Mouse (Mus musculus) embryonic facial prominence, embryonic 15.5 days (tissue): ENCODE measurements around the gene Ppfia4. TPM values are rescaled to one million over a fixed set of nuclear protein-coding genes. Genes with fewer than 3 reads are reported as not detected.

Source experiments
- ATAC-seq: fragments of 200-750 bp; cut with Nextera tagmentation; 2 replicates; pipeline ENCODE4 v1.8.0; 2017; ENCODE audit warnings: low read depth, moderate TSS enrichment; ENCODE audit not compliant: insufficient number of reproducible peaks, low FRiP score, low TSS enrichment
- H3K27ac ChIP-seq: fragments of 300-500 bp; sonication (generic); replicated peaks from 2 replicates; pipeline ENCODE4 v1.5.1; 2015; ENCODE audit warnings: mild to moderate bottlenecking, inconsistent platforms
- H3K27me3 ChIP-seq: fragments of 300-500 bp; sonication (generic); 2 replicates; pipeline ENCODE4 v1.6.1; 2015; ENCODE audit warnings: inconsistent platforms
- H3K36me3 ChIP-seq: fragments of 300-500 bp; sonication (generic); 2 replicates; pipeline ENCODE4 v1.6.1; 2015; ENCODE audit warnings: mild to moderate bottlenecking, inconsistent platforms
- H3K4me1 ChIP-seq: fragments of 300-500 bp; sonication (generic); 2 replicates; pipeline ENCODE4 v1.6.1; 2015; ENCODE audit warnings: inconsistent platforms
- H3K4me2 ChIP-seq: fragments of 300-500 bp; sonication (generic); replicated peaks from 2 replicates; pipeline ENCODE4 v1.6.1; 2015; ENCODE audit warnings: mild to moderate bottlenecking, inconsistent platforms
- H3K4me3 ChIP-seq: fragments of 300-500 bp; sonication (generic); replicated peaks from 2 replicates; pipeline ENCODE4 v1.5.1; 2015; ENCODE audit warnings: mild to moderate bottlenecking, inconsistent platforms
- H3K9ac ChIP-seq: fragments of 300-500 bp; sonication (generic); 2 replicates; pipeline ENCODE4 v1.6.1; 2015; ENCODE audit warnings: inconsistent platforms
- H3K9me3 ChIP-seq: fragments of 300-500 bp; sonication (generic); replicated peaks from 2 replicates; pipeline ENCODE4 v1.6.1; 2016; ENCODE audit warnings: inconsistent platforms
- WGBS: fragments of 180-500 bp; shearing (Covaris S2); methylation state at CpG from one replicate; pipeline ENCODE4 v1.1.7; 2015; 5-methylcytosine and 5-hydroxymethylcytosine counted together
- polyA plus RNA-seq: library from polyadenylated mRNA; unstranded; fragments of >200 nt; fragmentation: Nextera tagmentation; extraction: Ambion mirVana; gene quantifications from 2 replicates; pipeline ENCODE4 v1.2.1, GENCODE M21; 2015

Gene Ppfia4
- polyA plus RNA-seq, 1 experiment from 2014 or later, result 11.6 TPM

GRCm38 (mm10) chr1:134282342-134282741 lies 50.4 kb downstream of the Ppfia4 start:
- Histone ChIP-seq H3K27ac (no peak overlapping the region), H3K4me2 (no peak overlapping the region), H3K27me3 (no peaks in the 10 kb centered on the region), H3K4me1 (no peaks in the 10 kb centered on the region), H3K4me3 (no peak overlapping the region), H3K36me3 (no peaks in the 10 kb centered on the region), H3K9me3 (no peaks in the 10 kb centered on the region), H3K9ac (no peak overlapping the region)
- WGBS, result 78% methylated on average over 3 of the region's 3 CpGs
- no peak for ATAC-seq

GRCm38 (mm10) chr1:134281563-134281962 lies 51.2 kb downstream of the Ppfia4 start:
- Histone ChIP-seq H3K4me1 (no peaks in the 10 kb centered on the region), H3K9me3 (no peaks in the 10 kb centered on the region), H3K4me3 (no peak overlapping the region), H3K27me3 (no peaks in the 10 kb centered on the region), H3K36me3 (no peaks in the 10 kb centered on the region), H3K27ac (no peak overlapping the region), H3K9ac (no peak overlapping the region), H3K4me2 (no peak overlapping the region)
- 75% methylated on average over 4 of the region's 4 CpGs for WGBS
- no peak for ATAC-seq

DNA sequence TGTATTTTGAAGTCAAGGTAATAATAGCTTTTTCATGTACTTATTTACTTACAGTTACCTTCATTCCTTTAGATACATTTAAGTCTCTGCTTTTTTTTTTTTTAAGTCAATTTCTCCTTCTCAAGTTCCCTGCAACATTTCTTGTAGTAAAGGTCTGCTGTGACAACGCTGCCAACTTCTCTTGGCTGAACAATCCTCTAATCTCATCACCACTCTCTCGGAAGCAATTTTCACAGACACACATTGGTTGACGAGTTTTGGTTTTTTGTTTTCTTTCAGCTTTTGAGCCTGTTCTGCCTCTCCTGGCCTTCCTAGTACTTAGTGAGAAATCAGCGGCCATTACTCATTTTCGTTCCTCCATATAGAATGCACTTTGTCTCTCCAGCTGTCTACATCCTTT lies 52.6 kb downstream of the Ppfia4 start:
- H3K27me3 ChIP-seq, result no peaks in the 10 kb centered on the region
- 75% methylated on average over 5 of the region's 5 CpGs for WGBS
- ATAC-seq, result no peak
- H3K36me3 ChIP-seq, result no peaks in the 10 kb centered on the region
- H3K9ac ChIP-seq, result no peak overlapping the region
- no peak overlapping the region for H3K4me2 ChIP-seq
- H3K4me3 ChIP-seq, result no peak overlapping the region
- no peak overlapping the region for H3K27ac ChIP-seq
- H3K4me1 ChIP-seq, result no peaks in the 10 kb centered on the region
- H3K9me3 ChIP-seq, result no peaks in the 10 kb centered on the region

GRCm38 (mm10) chr1:134276823-134277222 lies 55.9 kb downstream of the Ppfia4 start:
- Histone ChIP-seq H3K9me3 (no peaks in the 10 kb centered on the region), H3K27ac (no peak overlapping the region), H3K4me2 (no peak overlapping the region), H3K9ac (no peak overlapping the region), H3K4me1 (peaks cover 7% of the 10 kb centered on the region), H3K36me3 (no peaks in the 10 kb centered on the region), H3K27me3 (no peaks in the 10 kb centered on the region), H3K4me3 (no peak overlapping the region)
- WGBS, result 70% methylated on average over 7 of the region's 7 CpGs
- ATAC-seq, result no peak

- Histone ChIP-seq H3K36me3 (no peaks in the 10 kb centered on the region), H3K4me3 (no peak overlapping the region), H3K9ac (no peak overlapping the region), H3K4me1 (peaks cover 7% of the 10 kb centered on the region), H3K27me3 (no peaks in the 10 kb centered on the region), H3K4me2 (no peak overlapping the region), H3K9me3 (no peaks in the 10 kb centered on the region), H3K27ac (no peak overlapping the region; the same call in 1 of the 2 replicates)
- ATAC-seq, result no peak
- 69% methylated on average over 13 of the region's 13 CpGs for WGBS
Measured at GRCm38 (mm10) chr1:134275616-134276464, 56.9 kb downstream of the Ppfia4 start.

DNA sequence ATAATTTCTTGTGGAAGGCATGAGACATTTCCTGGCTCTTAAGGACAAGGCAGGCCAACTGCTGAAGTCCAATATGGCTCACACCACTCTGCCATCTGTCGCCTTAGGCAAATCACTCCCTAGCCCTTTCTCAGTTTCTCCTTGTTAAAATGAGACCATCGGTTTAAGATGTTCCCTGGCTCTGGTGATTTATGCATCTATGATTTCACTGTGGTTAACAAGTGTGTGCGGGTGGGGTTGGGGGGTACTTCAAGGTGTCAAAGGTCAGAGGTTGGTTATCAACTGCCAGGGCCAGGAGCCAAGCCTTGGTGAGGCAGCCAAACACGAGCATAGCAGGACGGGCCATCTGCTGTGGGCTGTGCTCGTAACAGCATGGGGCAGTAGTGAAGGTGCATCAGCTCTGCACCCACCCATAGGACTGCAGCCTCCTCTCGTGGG lies 58.2 kb downstream of the Ppfia4 start:
- WGBS, result 86% methylated on average over 7 of the region's 7 CpGs
- H3K9ac ChIP-seq, result no peak overlapping the region
- H3K4me3 ChIP-seq, result no peak overlapping the region
- no peak for ATAC-seq
- H3K27ac ChIP-seq, result no peak overlapping the region
- H3K36me3 ChIP-seq, result no peaks in the 10 kb centered on the region
- no peaks in the 10 kb centered on the region for H3K27me3 ChIP-seq
- H3K9me3 ChIP-seq, result no peaks in the 10 kb centered on the region
- H3K4me1 ChIP-seq, result peaks cover 7% of the 10 kb centered on the region
- H3K4me2 ChIP-seq, result no peak overlapping the region

- H3K4me1 ChIP-seq, result peaks cover 7% of the 10 kb centered on the region
- WGBS, result 33% methylated on average over 9 of the region's 9 CpGs
- H3K9me3 ChIP-seq, result no peaks in the 10 kb centered on the region
- ATAC-seq, result no peak
- H3K4me2 ChIP-seq, result no peak overlapping the region
- no peak overlapping the region; the same call in 1 of the 2 replicates for H3K27ac ChIP-seq
- H3K9ac ChIP-seq, result no peak overlapping the region
- H3K36me3 ChIP-seq, result no peaks in the 10 kb centered on the region
- no peak overlapping the region for H3K4me3 ChIP-seq
- H3K27me3 ChIP-seq, result no peaks in the 10 kb centered on the region
Measured at GRCm38 (mm10) chr1:134273493-134274395, 59.0 kb downstream of the Ppfia4 start.

DNA sequence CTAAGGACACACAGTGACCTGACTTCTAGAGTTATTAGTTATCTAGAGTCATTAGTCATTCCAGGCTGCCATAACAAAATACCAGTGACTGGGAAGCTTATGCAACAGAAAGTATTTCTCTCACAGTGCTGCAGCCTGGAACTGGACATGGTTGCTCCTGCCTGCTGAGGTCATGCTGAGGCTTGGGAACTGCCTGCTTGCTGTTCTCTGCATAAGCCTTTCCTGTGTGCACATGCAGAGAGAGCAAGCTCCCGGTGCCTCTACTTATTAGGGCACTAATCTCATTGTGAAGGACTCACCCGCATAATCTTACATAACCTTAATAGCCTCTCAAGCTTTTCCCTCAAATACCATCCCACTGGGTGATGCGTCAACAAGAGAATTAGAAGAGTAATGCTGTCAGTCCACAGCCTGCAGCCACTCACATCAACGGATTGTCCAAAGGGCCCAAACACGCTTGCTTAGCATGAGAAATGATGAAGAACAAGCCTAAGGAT lies 59.9 kb downstream of the Ppfia4 start:
- WGBS, result 58% methylated on average over 5 of the region's 5 CpGs
- H3K4me2 ChIP-seq, result no peak overlapping the region
- peaks cover 7% of the 10 kb centered on the region for H3K4me1 ChIP-seq
- H3K9ac ChIP-seq, result no peak overlapping the region
- H3K9me3 ChIP-seq, result no peaks in the 10 kb centered on the region
- H3K27ac ChIP-seq, result no peak overlapping the region
- H3K36me3 ChIP-seq, result no peaks in the 10 kb centered on the region
- no peak for ATAC-seq
- H3K4me3 ChIP-seq, result no peak overlapping the region
- no peaks in the 10 kb centered on the region for H3K27me3 ChIP-seq

DNA sequence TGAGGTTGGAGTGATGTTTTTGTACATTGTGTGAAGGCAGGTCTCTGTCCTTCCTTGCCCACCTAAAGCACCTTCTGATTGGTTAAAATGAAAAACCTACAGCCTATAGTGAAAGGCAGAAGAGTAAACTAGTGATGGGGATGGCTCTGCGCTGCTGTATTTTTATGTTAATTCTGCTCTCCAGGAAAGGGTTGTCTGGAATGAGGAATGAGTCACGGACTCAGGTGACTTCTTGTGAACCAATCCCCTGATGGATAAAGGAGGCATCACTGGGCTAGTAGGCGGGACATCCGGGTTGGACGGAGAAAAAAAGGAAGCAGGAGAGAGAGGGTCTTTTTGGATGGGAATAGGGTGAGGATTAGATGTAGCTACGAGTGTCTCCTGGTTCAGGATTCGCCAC lies 62.7 kb downstream of the Ppfia4 start:
- Histone ChIP-seq H3K27ac (no peak overlapping the region), H3K4me3 (no peak overlapping the region), H3K4me2 (no peak overlapping the region), H3K9ac (no peak overlapping the region), H3K4me1 (peaks cover 7% of the 10 kb centered on the region), H3K27me3 (no peaks in the 10 kb centered on the region), H3K9me3 (no peaks in the 10 kb centered on the region), H3K36me3 (no peaks in the 10 kb centered on the region)
- ATAC-seq, result no peak
- 72% methylated on average over 7 of the region's 7 CpGs for WGBS

DNA sequence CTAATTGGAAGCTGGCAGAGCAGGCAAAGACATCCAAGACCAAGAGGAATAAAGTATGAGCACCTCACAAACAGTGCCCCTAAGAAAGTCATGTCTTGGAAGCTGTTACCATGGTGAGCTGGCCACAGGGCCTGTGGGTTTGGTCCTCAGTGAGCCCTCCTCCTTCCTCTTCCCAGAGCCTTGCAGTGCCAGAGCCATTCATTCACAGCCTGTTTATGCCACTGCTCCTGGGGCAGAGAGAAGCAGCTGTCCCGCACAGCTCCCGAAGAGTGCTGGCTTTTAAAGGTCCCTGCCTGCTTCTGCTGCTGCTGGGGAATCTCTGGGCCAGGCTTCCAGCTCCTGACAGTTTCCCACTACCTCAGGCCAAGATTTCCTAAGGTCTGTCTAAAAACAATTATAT lies 66.9 kb downstream of the Ppfia4 start:
- Histone ChIP-seq H3K4me3 (no peak overlapping the region), H3K9me3 (0 out of 2 replicates have a peak, but pooled peaks cover 4% of the 10 kb centered on the region), H3K27ac (no peak overlapping the region), H3K27me3 (no peaks in the 10 kb centered on the region), H3K4me2 (no peak overlapping the region), H3K9ac (no peak overlapping the region), H3K36me3 (no peaks in the 10 kb centered on the region), H3K4me1 (no peaks in the 10 kb centered on the region)
- ATAC-seq, result no peak
- WGBS, result 31% methylated on average over 2 of the region's 2 CpGs

- H3K27ac ChIP-seq, result no peak overlapping the region
- H3K4me2 ChIP-seq, result no peak overlapping the region
- H3K4me1 ChIP-seq, result no peaks in the 10 kb centered on the region
- H3K9ac ChIP-seq, result no peak overlapping the region
- 89% methylated on average over 6 of the region's 6 CpGs for WGBS
- 0 out of 2 replicates have a peak, but pooled peaks cover 12% of the 10 kb centered on the region for H3K9me3 ChIP-seq
- no peaks in the 10 kb centered on the region for H3K36me3 ChIP-seq
- H3K27me3 ChIP-seq, result no peaks in the 10 kb centered on the region
- no peak for ATAC-seq
- no peak overlapping the region for H3K4me3 ChIP-seq
Measured at GRCm38 (mm10) chr1:134264341-134264740, 68.4 kb downstream of the Ppfia4 start.
